Mouse (Mus musculus) liver, adult 2 months (tissue): ENCODE results near the gene Agrp.

ENCODE experiments used
- CTCF ChIP-seq: fragments of 200-500 bp; IDR thresholded peaks from 2 replicates; pipeline ENCODE4 v1.5.1; 2011; ENCODE audit warnings: low read depth, low read length, control low read depth
- POLR2A ChIP-seq: fragments of 200-500 bp; IDR thresholded peaks from 2 replicates; pipeline ENCODE4 v1.6.1; 2011; ENCODE audit warnings: low read length, control low read depth; ENCODE audit not compliant: insufficient read depth; ENCODE audit errors: extremely low read depth

DNA sequence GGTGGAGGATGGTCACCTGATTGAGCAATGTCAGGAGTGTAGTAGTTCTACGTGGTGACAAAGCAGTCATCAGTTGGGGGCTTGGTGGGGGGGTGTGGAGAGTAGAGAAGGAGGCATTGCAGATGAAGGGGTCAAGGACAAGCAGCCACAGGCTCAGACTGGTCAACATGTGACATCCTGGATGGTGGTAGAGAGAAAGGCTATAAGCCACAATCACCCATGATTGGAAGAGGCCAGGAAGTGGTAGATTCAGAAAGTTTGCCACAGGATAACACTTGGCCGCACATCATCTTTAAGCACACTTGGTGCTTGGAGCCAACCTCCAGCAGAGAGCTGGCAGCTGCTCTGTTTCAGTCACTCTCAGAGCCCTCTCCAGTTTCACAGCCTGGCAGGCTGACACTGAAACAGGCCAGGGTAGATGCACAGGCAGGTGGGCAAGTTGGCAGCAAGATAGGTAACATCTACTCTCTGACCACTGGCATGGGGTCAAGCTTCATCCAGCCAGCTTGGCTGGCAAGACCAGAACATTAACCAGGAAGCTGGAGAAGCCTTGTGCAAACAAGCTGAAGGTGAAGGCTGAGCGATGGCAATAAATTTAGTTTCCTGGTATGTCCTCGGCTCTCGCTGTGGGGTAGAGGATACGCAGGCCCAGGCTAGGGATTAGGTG is 100.0 kb downstream of the Agrp start:
- no peak for TF ChIP-seq CTCF
- TF ChIP-seq POLR2A, result no peak
